Mouse (Mus musculus): ENCODE measurements around the gene F13b. TPM values are rescaled to one million over a fixed set of nuclear protein-coding genes. Genes with fewer than 3 reads are reported as not detected.

Gene F13b
- polyA plus RNA-seq, 1 experiment from 2014 or later, result not detected

DNA sequence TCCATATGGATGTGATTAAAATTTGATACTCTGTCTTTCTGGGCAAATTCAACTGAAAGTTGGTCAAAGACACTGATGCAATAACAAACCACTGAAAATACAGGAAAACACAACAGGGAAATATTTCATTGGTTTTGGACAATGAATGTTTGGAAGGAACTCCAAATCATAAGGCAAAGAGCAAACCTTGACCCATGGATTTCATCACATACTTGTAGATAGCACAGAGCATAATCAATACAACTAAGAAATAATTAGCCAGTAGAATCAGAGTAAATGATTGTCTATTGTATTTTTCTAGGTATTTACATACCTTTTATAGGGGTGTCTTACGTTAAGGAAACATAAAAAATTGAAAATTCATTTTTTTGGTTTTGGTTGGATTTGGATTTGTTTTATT is 47.0 kb downstream of the F13b start:
- H3K4me3 ChIP-seq, result no peak overlapping the region
- 88% methylated on average over 1 of the region's 1 CpGs for WGBS
- no peak overlapping the region for H3K27ac ChIP-seq
- DNase-seq (ENCODE audit: extremely low spot score, low spot score), result no peak
- H3K27me3 ChIP-seq (ENCODE audit: poor library complexity, severe bottlenecking), result no peaks in the 10 kb centered on the region
- no peaks in the 10 kb centered on the region for H3K9me3 ChIP-seq
- no peaks in the 10 kb centered on the region for H3K36me3 ChIP-seq (replicated peaks)
- no peaks in the 10 kb centered on the region for H3K4me1 ChIP-seq

DNA sequence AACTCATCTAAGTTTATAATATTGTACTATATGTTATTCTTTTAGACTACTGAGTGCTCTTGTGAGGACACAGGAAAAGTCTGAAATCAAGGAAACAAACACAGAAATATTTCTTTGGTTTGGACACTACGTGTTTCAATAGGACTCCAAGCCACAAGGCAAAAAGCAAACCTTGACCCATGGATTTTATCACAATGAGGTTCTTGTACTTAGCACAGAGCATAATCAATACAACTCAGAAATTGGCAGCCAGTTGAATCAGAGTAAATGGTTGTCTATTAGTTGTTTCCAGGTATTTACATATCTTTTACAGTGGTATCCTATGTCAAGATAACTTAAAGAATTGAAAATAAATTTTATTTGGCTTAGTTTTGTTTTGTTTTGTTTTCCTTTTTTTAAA is 49.8 kb downstream of the F13b start:
- Histone ChIP-seq H3K4me3 (no peak overlapping the region), H3K27ac (no peak overlapping the region), H3K4me1 (no peaks in the 10 kb centered on the region), H3K36me3 (replicated peaks) (no peaks in the 10 kb centered on the region), H3K9me3 (no peaks in the 10 kb centered on the region), H3K27me3 (ENCODE audit: poor library complexity, severe bottlenecking) (no peaks in the 10 kb centered on the region)
- WGBS, result 97% methylated on average over 1 of the region's 1 CpGs
- DNase-seq (ENCODE audit: extremely low spot score, low spot score), result no peak

GRCm38 (mm10) chr1:139560024-139560423 is 58.5 kb downstream of the F13b start, which contains the start of gene Cfhr1:
Gene Cfhr1 (minus strand): TSS chr1:139560272.
- no peaks in the 10 kb centered on the region for H3K36me3 ChIP-seq (replicated peaks)
- H3K9me3 ChIP-seq, result no peaks in the 10 kb centered on the region
- no peak within 1 kb of the TSS for H3K27ac ChIP-seq
- DNase-seq (ENCODE audit: extremely low spot score, low spot score), result no peak
- no peak within 1 kb of the TSS for H3K4me3 ChIP-seq
- WGBS, result 76% methylated on average over 1 of the region's 1 CpGs
- no peaks in the 10 kb centered on the region for H3K4me1 ChIP-seq
- no peaks in the 10 kb centered on the region for H3K27me3 ChIP-seq (ENCODE audit: poor library complexity, severe bottlenecking)

Other genes with a start within 250 kb of the F13b start
- 0.73 and 1.0 TPM in 2 replicates for gene Crb1, start 124.6 kb upstream of the F13b start, polyA plus RNA-seq (2016; fragmentation: Nextera tagmentation; extraction: Ambion mirVana)
- 10.6 and 12.0 TPM in 2 replicates for gene Zbtb41, start 79.4 kb upstream of the F13b start, polyA plus RNA-seq (2016; fragmentation: Nextera tagmentation; extraction: Ambion mirVana)
- gene Aspm, start 46.9 kb upstream of the F13b start, polyA plus RNA-seq (2016; fragmentation: Nextera tagmentation; extraction: Ambion mirVana), result 22.8 and 24.7 TPM in 2 replicates
- not detected in 2 replicates for gene Cfhr1, start 58.6 kb downstream of the F13b start, polyA plus RNA-seq (2016; fragmentation: Nextera tagmentation; extraction: Ambion mirVana)

Measured in forebrain, embryonic 10.5 days (tissue).